Mouse (Mus musculus): ENCODE results near the gene Qser1. TPM values are rescaled to one million over a fixed set of nuclear protein-coding genes. Genes with fewer than 3 reads are reported as not detected.
A peak's percentile ranks its signal among the peaks of the same experiment; 100 is the strongest.

The Qser1 gene
- polyA plus RNA-seq, 1 experiment from 2014 or later, result 10.3 TPM

DNA sequence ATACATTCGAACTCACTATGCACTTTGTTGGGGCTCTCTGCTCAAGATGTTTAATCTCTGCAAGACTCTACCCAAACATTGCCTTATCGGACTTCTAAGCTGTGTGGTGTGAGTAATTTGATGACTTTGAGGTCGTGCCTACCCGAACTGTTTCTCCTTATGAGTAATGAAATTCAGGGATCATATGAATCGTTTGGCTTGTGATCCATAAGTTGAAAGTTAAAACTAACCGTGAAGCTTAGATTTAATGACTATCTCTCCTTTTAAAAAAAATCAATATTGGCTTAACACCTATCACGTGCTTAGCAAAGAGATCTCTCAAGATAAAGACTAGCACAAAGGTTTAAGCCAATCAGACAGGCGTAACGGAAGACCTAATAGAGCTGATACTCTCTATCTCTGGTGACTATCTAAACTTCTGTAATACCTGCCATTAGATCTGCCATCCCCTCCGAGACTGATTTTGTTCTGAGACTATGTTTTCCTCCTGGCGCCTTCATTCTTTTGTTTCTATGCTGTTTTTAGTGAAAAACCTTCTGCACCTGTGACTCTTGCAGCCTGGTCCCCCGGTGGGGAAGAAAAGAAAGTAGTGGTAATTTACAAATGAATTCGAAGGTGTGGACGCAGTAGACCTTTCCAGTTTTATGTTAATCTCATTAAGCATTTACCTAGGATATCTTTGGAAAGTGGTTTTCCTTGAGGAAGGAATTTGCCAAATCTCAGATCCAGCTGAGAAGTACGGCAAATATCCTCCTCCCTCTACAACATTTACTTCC lies 1.2 kb upstream of the Qser1 start:
- Histone ChIP-seq H3K27ac (peak overlapping the region; percentile 99), H3K9me3 (no peaks in the 10 kb centered on the region), H3K4me3 (replicated peaks) (peak overlapping the region; percentile 96), H3K9ac (replicated peaks) (peak overlapping the region; percentile 99), H3K4me1 (replicated peaks) (peaks cover 16% of the 10 kb centered on the region), H3K27me3 (no peaks in the 10 kb centered on the region), H3K36me3 (no peaks in the 10 kb centered on the region), H3K4me2 (peak overlapping the region; percentile 76)
- 3% methylated on average over 15 of the region's 15 CpGs for WGBS
- ATAC-seq (ENCODE audit: insufficient number of reproducible peaks, insufficient read depth, low FRiP score, low TSS enrichment, low read depth), result 0 out of 2 replicates have a peak, but pooled peaks have one; percentile 0

DNA sequence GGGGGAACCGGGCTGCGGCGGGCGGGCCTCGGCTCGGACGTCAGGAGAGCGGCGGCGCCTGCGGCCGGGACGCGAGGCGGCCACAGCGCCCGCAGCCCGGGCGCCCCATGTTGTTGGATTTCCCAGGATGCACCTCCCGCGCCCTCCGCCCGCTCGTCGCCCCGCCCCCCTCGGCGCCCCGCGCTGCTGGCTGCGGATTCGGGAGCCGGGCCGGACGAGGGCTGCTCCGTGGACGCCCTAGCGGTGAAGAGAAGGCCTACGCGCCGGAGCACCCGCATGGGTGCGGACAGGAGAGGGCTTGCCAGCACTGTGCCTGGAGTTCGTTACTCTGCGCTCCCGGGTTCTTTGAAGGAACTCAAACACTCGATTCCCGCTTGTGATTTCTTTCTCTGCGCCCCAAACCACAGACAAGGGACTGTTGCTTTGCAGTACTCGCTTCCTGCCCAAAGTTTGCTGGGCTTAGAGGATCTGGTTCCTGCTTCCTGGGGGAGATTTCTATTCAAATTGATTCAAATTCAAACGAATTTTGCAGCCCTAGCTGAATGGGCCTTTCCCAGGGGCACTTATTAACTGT lies 393 bp upstream of the Qser1 start:
- peak overlapping the region; percentile 99 for H3K9ac ChIP-seq (replicated peaks)
- WGBS, result under 1% methylated on average over 34 of the region's 51 CpGs
- H3K9me3 ChIP-seq, result no peaks in the 10 kb centered on the region
- no peaks in the 10 kb centered on the region for H3K36me3 ChIP-seq
- peak overlapping the region; percentile 99 for H3K27ac ChIP-seq
- peak overlapping the region; percentile 96 for H3K4me3 ChIP-seq (replicated peaks)
- ATAC-seq (ENCODE audit: insufficient number of reproducible peaks, insufficient read depth, low FRiP score, low TSS enrichment, low read depth), result peak; percentile 96
- peak overlapping the region; percentile 76 for H3K4me2 ChIP-seq
- no peaks in the 10 kb centered on the region for H3K27me3 ChIP-seq
- H3K4me1 ChIP-seq (replicated peaks), result peaks cover 16% of the 10 kb centered on the region

DNA sequence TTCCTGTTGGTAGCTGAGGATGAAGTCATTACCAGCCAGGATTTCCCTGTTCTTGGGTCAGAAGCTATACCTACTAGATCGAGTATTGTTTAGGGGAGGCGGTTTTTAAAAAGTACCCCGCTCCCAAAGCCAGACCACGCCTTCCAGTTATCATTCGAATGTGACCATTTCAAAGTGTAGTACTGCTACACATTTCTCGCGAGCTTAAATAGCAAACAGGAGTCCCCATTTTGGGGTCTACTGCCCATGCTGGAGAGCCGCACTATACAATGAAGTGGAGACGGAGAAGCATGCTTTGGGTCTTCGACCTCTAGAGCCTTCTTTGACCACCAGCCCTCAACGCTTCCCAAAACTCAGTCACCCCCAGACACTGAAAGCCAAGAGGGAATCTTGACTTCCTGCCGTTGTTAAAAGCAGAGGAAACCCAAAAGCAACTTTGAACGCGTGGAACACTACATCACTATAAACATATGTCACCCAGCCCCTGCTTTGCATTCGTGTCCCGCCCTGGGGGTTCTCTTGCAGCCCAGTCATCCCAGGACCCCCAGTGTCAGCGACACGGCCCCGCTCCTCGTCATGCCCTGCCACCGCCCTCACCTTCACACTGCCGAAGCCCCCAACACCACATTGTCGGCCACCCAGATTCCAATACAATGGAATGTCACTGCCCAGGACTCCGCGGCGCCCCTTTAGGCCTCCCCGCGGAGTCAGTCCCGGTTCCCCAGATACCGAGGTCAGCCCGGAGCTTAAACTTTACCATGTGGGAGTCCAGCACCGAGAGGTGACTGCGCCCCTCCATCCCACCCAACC lies 794 bp downstream of the Qser1 start:
- WGBS, result under 1% methylated on average over 33 of the region's 33 CpGs
- H3K27me3 ChIP-seq, result no peaks in the 10 kb centered on the region
- H3K4me1 ChIP-seq (replicated peaks), result peaks cover 16% of the 10 kb centered on the region
- peak; percentile 14; the same call in 1 of the 2 replicates for ATAC-seq (ENCODE audit: insufficient number of reproducible peaks, insufficient read depth, low FRiP score, low TSS enrichment, low read depth)
- H3K27ac ChIP-seq, result peak overlapping the region; percentile 99
- H3K4me3 ChIP-seq (replicated peaks), result peak overlapping the region; percentile 96
- H3K9me3 ChIP-seq, result no peaks in the 10 kb centered on the region
- peak overlapping the region; percentile 99 for H3K9ac ChIP-seq (replicated peaks)
- no peaks in the 10 kb centered on the region for H3K36me3 ChIP-seq
- peak overlapping the region; percentile 76 for H3K4me2 ChIP-seq

DNA sequence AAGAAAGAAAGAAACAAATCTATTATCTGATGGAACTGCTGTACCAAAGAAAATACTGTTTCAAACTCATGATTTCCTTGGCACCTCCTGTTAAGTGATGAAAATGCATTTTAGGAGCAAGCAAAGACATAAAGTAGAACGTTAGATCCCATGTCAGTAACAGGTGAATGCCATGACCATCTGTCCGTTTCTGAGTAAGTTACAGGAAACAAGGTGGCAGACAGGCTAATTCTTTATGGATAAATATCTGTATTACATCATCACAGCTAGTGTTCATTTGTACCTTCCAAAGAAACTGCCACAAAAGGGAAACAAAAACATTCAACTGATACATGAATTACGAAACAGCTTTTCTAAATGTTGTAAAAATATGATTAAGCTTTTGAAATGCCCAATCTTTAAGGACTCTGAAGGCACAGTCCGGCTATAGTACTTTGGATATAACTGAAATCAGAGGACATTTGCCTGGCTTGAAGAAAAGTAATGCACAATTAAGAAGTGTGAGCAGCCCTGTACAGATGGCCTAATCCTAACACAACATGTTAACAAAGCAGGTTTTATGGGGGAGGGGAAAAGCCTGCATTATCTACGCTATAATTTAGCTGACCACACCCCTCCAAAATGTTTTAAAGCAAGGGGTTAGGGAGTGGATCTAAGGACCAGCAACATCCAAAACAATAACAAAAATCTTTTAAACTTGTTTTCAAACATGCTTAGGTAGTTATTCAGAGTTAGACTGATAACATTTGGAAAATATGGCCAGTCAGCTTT lies 2.2 kb downstream of the Qser1 start:
- Histone ChIP-seq H3K9me3 (no peaks in the 10 kb centered on the region), H3K27me3 (no peaks in the 10 kb centered on the region), H3K27ac (no peak overlapping the region), H3K4me2 (peak overlapping the region; percentile 76), H3K36me3 (peaks cover 11% of the 10 kb centered on the region), H3K4me1 (replicated peaks) (peaks cover 16% of the 10 kb centered on the region), H3K9ac (replicated peaks) (no peak overlapping the region), H3K4me3 (replicated peaks) (no peak overlapping the region)
- 58% methylated on average over 5 of the region's 5 CpGs for WGBS
- ATAC-seq (ENCODE audit: insufficient number of reproducible peaks, insufficient read depth, low FRiP score, low TSS enrichment, low read depth), result no peak

DNA sequence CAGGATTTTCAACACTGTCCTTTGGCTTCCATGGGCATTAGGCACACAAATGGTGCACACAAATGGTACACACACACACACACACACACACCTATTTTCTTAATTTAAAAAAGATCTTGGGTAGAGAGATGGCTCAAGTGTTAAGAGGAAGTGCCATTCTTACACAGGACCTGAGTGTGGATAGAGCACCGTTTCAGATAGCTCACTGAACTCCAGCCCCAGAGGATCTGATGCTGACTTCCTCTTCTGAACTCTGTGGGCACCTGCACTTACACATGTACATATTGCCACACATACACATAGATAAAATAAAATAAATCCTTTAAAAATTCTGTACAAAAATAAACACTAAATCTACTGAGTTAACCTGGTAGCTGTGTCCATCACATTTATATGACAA lies 11.1 kb downstream of the Qser1 start:
- no peak for ATAC-seq (ENCODE audit: insufficient number of reproducible peaks, insufficient read depth, low FRiP score, low TSS enrichment, low read depth)
- H3K4me1 ChIP-seq (replicated peaks), result no peaks in the 10 kb centered on the region
- H3K9me3 ChIP-seq, result no peaks in the 10 kb centered on the region
- H3K27ac ChIP-seq, result no peak overlapping the region
- no peak overlapping the region for H3K9ac ChIP-seq (replicated peaks)
- H3K4me2 ChIP-seq, result no peak overlapping the region
- WGBS, result 89% methylated on average over 1 of the region's 1 CpGs
- no peak overlapping the region for H3K4me3 ChIP-seq (replicated peaks)
- no peaks in the 10 kb centered on the region for H3K27me3 ChIP-seq
- H3K36me3 ChIP-seq, result peaks cover 21% of the 10 kb centered on the region

DNA sequence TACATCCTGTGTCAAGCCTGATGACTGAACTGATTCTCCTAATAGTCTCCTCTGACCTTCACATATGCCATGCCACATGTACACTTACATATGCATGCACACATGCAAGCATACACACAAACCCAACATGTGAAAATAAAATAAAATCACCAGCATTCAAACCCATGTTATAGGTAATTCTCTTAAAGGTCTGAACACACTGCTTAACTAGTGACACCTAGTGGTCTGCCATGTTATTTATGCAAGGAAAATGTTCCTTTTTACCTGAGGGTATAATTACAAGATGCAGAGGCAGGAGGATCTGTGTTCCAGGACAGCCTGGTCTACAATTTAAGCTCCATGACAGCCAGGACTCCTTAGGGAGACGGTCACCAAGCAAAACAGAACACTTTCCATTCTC lies 41.8 kb downstream of the Qser1 start:
- Histone ChIP-seq H3K9me3 (no peaks in the 10 kb centered on the region), H3K27ac (no peak overlapping the region), H3K4me2 (no peak overlapping the region), H3K27me3 (no peaks in the 10 kb centered on the region), H3K36me3 (peaks cover 75% of the 10 kb centered on the region), H3K4me3 (replicated peaks) (no peak overlapping the region), H3K4me1 (replicated peaks) (no peaks in the 10 kb centered on the region), H3K9ac (replicated peaks) (no peak overlapping the region)
- ATAC-seq (ENCODE audit: insufficient number of reproducible peaks, insufficient read depth, low FRiP score, low TSS enrichment, low read depth), result no peak
- 85% methylated on average over 1 of the region's 1 CpGs for WGBS

DNA sequence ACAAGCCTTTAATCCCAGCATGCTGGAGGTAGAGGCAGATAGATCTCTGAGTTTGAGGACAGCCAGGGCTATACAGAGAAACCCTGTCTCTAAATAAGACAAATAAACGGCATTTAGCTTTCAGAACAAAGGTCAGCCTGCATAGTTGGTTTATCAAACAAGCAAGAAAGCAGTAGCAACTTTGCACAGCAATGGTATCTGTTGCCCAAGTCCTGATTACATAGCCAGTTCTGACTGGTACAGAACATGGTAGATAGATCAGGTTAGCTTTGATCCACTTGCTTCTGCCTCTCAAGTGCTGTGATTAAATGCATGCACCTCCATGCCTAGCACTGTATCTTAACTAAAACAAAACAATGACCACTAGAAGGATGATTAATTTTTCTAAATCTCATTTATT lies 47.9 kb downstream of the Qser1 start:
- no peak overlapping the region for H3K9ac ChIP-seq (replicated peaks)
- H3K4me3 ChIP-seq (replicated peaks), result no peak overlapping the region
- no peak overlapping the region for H3K4me2 ChIP-seq
- no peaks in the 10 kb centered on the region for H3K9me3 ChIP-seq
- no peak for ATAC-seq (ENCODE audit: insufficient number of reproducible peaks, insufficient read depth, low FRiP score, low TSS enrichment, low read depth)
- H3K36me3 ChIP-seq, result peaks cover 74% of the 10 kb centered on the region
- no peaks in the 10 kb centered on the region for H3K27me3 ChIP-seq
- WGBS, result 90% methylated on average over 1 of the region's 1 CpGs
- no peak overlapping the region for H3K27ac ChIP-seq
- H3K4me1 ChIP-seq (replicated peaks), result no peaks in the 10 kb centered on the region

DNA sequence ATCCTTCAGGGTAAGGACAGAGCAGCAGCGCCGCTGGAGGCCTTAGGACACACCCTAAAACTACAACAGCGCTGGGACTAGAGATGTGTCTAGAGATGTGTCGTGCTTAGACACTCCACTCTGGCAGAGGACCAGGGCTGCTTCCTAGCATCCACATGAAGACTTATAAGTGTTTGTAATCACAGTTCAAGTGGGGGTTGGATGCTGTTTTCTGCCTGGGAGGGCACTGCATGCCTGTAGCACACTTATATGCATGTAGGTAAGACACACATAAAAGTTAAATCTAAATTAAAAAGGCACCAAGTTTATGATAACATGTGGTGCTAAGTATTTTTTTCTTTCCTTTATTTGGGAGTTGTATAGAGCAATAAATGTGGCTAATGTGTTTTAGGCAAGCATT lies 52.5 kb downstream of the Qser1 start:
- ATAC-seq (ENCODE audit: insufficient number of reproducible peaks, insufficient read depth, low FRiP score, low TSS enrichment, low read depth), result no peak
- H3K4me2 ChIP-seq, result no peak overlapping the region
- H3K9me3 ChIP-seq, result no peaks in the 10 kb centered on the region
- H3K4me1 ChIP-seq (replicated peaks), result no peaks in the 10 kb centered on the region
- no peaks in the 10 kb centered on the region for H3K27me3 ChIP-seq
- no peak overlapping the region for H3K4me3 ChIP-seq (replicated peaks)
- 91% methylated on average over 4 of the region's 4 CpGs for WGBS
- H3K36me3 ChIP-seq, result peaks cover 72% of the 10 kb centered on the region
- no peak overlapping the region for H3K27ac ChIP-seq
- no peak overlapping the region for H3K9ac ChIP-seq (replicated peaks)

DNA sequence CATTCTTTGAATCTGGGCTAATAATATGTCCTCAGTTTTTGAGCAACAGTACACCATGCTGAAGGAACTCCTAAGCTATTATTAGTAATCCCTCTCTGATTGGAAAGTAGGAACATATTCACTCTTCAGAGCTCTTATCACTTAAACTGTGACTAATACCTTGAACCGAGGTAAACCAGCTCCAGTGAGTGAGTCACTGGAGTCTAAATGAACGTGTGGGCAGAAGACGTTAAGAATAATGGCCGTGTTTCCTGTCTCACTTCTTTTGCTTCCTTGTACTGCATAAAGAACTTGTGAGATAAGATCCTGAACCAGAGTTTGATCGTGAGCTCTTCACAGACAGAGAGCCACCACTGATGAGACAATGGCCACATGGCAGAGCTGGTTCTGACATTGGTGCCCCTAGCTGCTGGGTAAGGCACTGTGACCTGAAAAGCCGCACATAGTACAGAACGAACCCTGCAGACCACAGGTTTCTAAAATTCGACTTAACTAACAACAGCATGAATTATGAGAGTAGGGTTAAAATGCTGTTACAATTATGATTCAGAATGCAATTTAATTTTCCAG lies 53.3 kb downstream of the Qser1 start:
- H3K27me3 ChIP-seq, result no peaks in the 10 kb centered on the region
- no peaks in the 10 kb centered on the region for H3K9me3 ChIP-seq
- no peak overlapping the region for H3K9ac ChIP-seq (replicated peaks)
- no peak overlapping the region for H3K4me3 ChIP-seq (replicated peaks)
- 86% methylated on average over 8 of the region's 8 CpGs for WGBS
- peaks cover 70% of the 10 kb centered on the region for H3K36me3 ChIP-seq
- ATAC-seq (ENCODE audit: insufficient number of reproducible peaks, insufficient read depth, low FRiP score, low TSS enrichment, low read depth), result no peak
- H3K27ac ChIP-seq, result no peak overlapping the region
- H3K4me2 ChIP-seq, result no peak overlapping the region
- H3K4me1 ChIP-seq (replicated peaks), result no peaks in the 10 kb centered on the region

DNA sequence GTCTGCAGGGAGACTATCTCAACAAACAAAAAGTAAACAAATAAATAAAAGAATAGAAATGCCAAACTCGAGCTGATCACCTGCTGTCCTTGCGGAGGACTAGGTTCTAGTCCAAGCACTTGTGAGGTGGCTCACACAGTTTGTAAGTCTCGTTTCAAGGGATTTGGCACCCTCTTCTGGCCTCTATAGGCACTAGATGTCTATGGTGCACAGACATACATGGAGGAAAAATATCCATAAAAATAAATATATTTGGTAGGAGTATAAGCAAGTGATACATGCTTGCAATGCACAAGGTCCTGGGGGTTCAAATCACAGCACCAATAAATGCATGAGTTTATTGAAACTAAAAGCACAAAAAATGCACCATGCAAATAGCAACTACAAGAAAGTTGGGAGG lies 65.9 kb downstream of the Qser1 start:
- 68% methylated on average over 3 of the region's 3 CpGs for WGBS
- H3K27me3 ChIP-seq, result no peaks in the 10 kb centered on the region
- H3K9me3 ChIP-seq, result no peaks in the 10 kb centered on the region
- H3K4me3 ChIP-seq (replicated peaks), result no peak overlapping the region
- no peaks in the 10 kb centered on the region for H3K4me1 ChIP-seq (replicated peaks)
- no peak for ATAC-seq (ENCODE audit: insufficient number of reproducible peaks, insufficient read depth, low FRiP score, low TSS enrichment, low read depth)
- peaks cover 11% of the 10 kb centered on the region for H3K36me3 ChIP-seq
- no peak overlapping the region for H3K9ac ChIP-seq (replicated peaks)
- H3K27ac ChIP-seq, result no peak overlapping the region
- no peak overlapping the region for H3K4me2 ChIP-seq
